Mouse (Mus musculus) left cerebral cortex, adult 2 months (tissue): ENCODE results near the gene Cbx8. TPM values are rescaled to one million over a fixed set of nuclear protein-coding genes. Genes with fewer than 3 reads are reported as not detected.
A peak's percentile ranks its signal among the peaks of the same experiment; 100 is the strongest.

Experiments
- DNase-seq, 2 experiments: peaks; one replicate each; pipeline ENCODE4 v3.0.0; 2021 to 2022; ENCODE audit warnings: low spot score in 2 of 2, mixed read lengths in 1 of 2; ENCODE audit errors: extremely low spot score in 1 of 2
- H3K27ac ChIP-seq: fragments of 200-600 bp; 2 replicates; pipeline ENCODE4 v1.8.1; 2022
- H3K4me3 ChIP-seq: fragments of 200-600 bp; 2 replicates; pipeline ENCODE4 v1.8.1; 2022
- CTCF ChIP-seq: fragments of 200-600 bp; IDR thresholded peaks from 2 replicates; pipeline ENCODE4 v1.8.1; 2022; ENCODE audit warnings: antibody characterized with exemption, mild to moderate bottlenecking, moderate library complexity
- intact Hi-C: fragments of 180-260 bp; cut with DNase I; formaldehyde crosslinking; loops from one replicate; pipeline ENCODE4 v1.15.1; 2025
- total RNA-seq, 2 experiments: library from RNA; stranded (reverse); gene quantifications; 2 replicates each; pipeline ENCODE4 v1.2.3; 2021

Gene Cbx8
- total RNA-seq, 2 experiments from 2014 or later = 11.1 to 11.2 TPM

DNA sequence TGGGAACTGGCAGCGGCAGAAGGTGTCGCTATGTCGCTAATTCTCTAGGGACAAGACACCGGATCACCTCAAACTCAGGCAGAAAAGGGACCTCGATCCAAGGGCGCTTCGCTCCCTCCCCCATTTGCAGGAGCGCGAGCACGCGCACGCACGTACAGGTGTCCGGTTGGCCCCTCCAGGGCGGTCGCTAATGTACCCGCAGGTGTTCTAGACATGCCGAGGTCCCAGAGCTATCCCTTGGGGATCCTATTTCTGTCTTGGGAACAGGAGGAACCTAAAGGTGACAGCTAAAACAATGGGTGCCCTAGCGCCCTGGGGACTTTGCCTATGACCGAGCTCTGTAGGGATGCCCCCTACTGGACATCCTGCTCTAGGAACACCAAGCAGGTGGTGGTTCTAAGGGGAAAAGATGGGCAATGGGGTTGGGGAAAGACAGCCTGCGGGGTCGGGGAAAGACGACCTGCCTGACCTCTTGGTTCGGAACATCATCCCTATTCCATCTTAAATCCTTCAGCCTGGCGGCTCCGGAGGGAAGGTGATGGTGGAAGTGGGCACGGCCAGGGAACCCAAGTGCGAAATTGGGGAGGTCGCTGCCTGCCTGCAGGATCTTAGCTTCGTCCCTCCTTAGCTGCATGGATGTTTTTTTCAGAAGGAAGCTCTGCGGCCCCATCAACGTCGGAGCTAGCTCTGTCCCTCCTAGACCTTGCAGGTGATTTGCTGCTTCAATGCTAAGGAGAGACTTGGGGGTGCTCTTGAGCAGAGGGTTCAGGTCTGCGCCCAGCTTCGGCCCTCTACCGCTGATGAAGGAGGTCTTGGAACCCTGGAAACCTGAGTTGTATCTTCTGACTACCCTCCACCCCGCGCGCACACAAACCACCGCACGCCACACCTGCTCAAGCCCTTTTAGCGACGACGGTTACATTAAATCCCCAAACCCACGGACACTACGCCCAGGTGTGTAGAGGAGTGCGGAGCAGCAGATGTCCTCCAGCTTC is 13.9 kb upstream of the Cbx8 start:
- Histone ChIP-seq H3K4me3 (peak overlapping the region; percentile 28; the same call in 1 of the 2 replicates), H3K27ac (no peak overlapping the region)
- intact Hi-C loops = loop anchor here (5.0 kb wide), 1 partner anchor 213 kb away; the partner anchor contains the start of gene Gaa
- TF ChIP-seq CTCF = peak; percentile 51
- peak in 1 of 2 experiments; percentile 17 for DNase-seq

DNA sequence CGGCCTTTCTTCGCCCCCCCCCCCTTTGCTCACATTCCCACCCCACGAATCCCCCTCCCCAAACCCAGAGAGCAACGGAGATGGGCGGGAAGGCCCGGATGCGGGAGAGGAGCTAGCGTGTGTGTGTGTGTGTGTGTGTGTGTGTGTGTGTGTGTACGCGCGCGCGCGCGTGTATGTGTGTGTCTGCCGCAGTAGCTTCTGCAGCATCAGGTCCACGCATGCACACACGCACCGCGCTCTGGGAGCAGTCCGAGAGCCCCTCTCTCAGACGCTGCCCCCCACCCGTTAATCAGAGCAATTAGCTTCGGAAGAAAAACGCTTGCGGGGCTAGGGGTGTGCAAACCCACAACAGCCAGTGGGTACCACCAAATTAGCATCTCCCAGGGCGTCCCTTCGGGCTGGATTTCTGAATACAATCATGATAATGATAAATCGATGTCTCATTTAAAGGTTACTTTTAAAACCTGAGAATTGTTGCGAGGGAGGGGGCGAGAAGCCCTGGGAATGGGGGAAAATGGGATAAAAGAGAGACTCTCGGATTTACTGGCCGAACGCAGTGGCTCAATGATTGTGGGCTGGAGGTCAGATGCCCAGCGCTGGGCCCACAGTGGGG is 13.1 kb upstream of the Cbx8 start:
- DNase-seq = peak in 1 of 2 experiments; percentile 40
- peak overlapping the region; percentile 59; the same call in 1 of the 2 replicates for H3K27ac ChIP-seq

DNA sequence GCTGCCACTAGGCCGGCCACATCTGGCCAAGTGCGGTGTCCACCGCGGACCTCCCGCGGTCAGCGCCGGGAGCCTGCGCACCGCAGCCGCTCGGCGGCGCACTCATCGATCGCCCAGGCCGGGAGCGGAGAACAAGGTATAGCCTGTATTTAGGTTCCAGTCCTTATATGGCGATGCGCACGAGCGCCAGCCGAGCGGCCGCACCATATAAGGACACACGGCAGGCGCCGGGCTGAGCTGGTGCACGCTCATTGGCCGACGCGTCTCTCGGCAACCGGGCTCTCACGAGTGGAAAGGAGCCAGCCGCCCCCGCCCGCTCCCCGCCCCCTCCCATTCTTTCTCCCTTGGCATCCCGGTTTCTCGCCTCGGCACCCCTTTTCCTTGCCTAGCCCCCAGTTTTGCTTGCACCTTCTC is 12.5 kb upstream of the Cbx8 start:
- Histone ChIP-seq H3K4me3 (peak overlapping the region; percentile 33), H3K27ac (no peak overlapping the region)
- DNase-seq = peak; percentile 76 to 86
- intact Hi-C loops = loop anchor here (5.0 kb wide), 1 partner anchor 214 kb away; the partner anchor contains the start of gene Gaa
- TF ChIP-seq CTCF = peak; percentile 31

More for the DNA sequence above, 13.1 kb upstream of the Cbx8 start:
- intact Hi-C loops = loop anchor here (5.0 kb wide), 1 partner anchor 213 kb away; the partner anchor contains the start of gene Gaa
- no peak for TF ChIP-seq CTCF
- peak overlapping the region; percentile 28; the same call in 1 of the 2 replicates for H3K4me3 ChIP-seq

DNA sequence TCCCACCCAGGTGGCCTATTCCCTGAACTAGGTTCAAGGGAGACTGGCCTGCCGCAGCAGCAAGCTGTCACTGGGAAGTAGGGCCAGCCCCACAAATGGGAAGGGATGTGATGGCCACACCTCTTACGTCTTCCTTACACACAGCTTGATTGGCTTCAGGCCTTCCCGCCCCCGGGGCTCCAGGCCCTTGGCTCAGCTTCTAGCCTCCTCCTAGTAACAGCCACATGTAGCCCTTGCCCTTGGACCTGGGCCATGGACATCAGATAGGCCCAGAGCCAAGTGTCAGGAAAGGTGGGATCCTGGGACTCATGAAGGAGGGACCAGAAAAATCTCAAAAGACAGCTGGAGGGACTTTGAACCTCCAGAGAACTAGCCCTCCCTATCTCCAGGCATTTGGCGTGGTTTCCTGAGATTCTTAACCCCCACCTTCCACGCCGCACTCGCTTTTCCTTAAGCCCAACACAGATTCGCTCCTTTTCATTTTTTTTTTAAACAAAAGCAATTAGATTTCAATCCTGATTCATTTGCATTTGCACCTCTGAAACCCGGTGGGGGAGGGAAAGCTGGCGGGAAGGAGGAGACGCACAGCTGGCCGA is 12.0 kb upstream of the Cbx8 start:
- H3K27ac ChIP-seq = no peak overlapping the region
- no peak for TF ChIP-seq CTCF
- H3K4me3 ChIP-seq = peak overlapping the region; percentile 33
- no peak for DNase-seq
- intact Hi-C loops = loop anchor here (1.0 to 5.0 kb wide), 2 partner anchors 137 to 215 kb away; partner anchors contain the start of gene Gaa

DNA sequence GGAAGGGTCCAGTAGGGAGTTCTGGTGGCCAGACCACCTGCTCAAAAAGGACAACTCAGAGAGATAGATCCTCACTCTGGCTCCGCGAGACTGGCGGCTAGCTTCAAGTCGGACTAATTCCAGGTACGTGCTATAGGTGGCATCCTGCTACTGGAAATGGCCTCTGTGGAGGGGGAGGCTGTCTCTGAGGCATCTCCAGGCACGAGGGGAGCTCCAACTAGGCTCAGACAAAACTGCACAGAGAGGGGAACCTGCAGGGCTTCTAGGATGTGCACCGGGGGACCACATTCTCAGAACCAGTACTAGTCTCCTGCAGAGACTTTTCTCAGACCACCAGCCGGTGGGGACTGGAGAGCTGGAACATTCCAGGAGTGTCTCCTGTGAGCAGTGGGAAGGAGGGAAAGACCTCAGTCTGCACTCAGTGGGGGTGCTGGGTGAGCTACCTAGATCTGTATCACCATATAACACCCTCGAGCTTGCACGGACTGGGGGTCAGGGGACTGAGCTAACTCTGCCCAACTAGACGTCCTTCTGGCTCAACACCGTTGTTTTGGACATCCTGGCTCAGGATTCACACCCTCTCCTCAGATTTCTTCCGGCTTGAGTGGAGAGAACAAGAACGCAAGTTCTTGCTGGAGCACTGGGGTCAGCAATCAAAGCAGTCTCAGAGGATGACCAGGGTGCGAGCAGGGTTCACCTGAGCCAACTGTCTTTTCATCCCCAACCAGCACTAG is 11.3 kb upstream of the Cbx8 start:
- peak; percentile 63 for TF ChIP-seq CTCF
- H3K4me3 ChIP-seq = no peak overlapping the region
- intact Hi-C loops = loop anchor here (1.0 to 5.0 kb wide), 2 partner anchors 137 to 215 kb away; partner anchors contain the start of gene Gaa
- DNase-seq = peak in 1 of 2 experiments; percentile 36
- no peak overlapping the region for H3K27ac ChIP-seq

DNA sequence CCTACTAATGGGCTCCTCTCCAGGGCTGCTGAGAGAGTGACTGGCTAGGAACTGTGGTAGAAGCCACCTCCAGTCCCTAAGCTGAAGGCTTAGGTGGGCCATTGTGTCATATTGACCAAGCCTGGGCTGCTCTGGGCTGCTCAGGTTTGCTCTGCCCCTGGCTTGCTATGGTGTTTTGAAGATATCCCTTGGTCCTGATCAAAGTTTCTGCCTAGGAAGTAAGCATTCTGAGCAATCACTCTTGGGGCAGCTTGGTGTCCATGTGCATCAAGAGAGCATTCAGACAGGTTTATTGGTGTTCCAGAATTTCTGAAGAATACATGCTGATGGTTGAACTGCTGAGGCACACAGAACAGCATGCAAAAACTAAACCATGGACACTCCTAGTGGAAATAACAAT is 10.7 kb upstream of the Cbx8 start:
- no peak overlapping the region for H3K27ac ChIP-seq
- no peak for DNase-seq
- no peak for TF ChIP-seq CTCF
- intact Hi-C loops = loop anchor here (5.0 kb wide), 1 partner anchor 216 kb away; the partner anchor contains the start of gene Gaa
- no peak overlapping the region for H3K4me3 ChIP-seq

DNA sequence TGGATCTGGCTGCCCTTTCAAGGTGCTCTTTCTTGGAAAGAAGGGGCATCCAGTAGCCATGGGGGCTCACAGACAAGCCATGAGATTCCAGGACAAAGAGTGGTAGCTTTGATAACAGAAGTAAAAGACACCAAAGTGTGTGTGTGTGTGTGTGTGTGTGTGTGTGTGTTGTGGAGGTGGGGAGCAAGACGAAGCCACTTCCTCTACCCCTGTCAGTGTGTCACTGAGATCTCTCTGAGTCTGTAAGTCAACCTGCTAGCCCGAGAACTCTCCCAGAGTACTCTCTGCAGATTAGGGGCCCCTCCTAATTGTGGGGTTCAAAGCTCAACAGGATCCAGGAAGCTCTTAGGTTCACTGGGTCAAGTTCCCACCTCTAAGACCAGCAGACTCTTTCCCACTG is 9.6 kb upstream of the Cbx8 start:
- intact Hi-C loops = loop anchor here (5.0 kb wide), 1 partner anchor 217 kb away; the partner anchor contains the start of gene Gaa
- no peak overlapping the region for H3K27ac ChIP-seq
- no peak overlapping the region for H3K4me3 ChIP-seq
- no peak for TF ChIP-seq CTCF
- DNase-seq = no peak

DNA sequence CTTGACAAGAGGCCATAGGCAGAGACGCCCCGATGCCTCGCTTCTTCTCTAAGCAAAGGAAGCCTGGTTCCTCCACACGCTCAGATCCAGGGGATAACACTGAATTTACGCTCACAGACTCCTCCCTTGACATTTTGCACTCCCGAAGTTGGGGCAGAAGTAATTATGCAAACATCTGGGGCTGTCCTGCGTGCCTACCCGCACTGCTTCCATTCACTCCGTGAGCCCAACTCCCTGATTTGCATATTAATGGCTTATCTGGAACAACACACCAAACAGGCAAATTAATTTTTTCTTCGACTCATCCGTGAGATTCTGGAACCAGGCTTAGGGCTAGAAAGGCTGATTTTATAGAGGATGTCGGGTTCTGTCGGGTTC is 7.4 kb upstream of the Cbx8 start:
- H3K4me3 ChIP-seq = no peak overlapping the region
- intact Hi-C loops = no loop called here
- no peak for DNase-seq
- H3K27ac ChIP-seq = no peak overlapping the region
- TF ChIP-seq CTCF = no peak

DNA sequence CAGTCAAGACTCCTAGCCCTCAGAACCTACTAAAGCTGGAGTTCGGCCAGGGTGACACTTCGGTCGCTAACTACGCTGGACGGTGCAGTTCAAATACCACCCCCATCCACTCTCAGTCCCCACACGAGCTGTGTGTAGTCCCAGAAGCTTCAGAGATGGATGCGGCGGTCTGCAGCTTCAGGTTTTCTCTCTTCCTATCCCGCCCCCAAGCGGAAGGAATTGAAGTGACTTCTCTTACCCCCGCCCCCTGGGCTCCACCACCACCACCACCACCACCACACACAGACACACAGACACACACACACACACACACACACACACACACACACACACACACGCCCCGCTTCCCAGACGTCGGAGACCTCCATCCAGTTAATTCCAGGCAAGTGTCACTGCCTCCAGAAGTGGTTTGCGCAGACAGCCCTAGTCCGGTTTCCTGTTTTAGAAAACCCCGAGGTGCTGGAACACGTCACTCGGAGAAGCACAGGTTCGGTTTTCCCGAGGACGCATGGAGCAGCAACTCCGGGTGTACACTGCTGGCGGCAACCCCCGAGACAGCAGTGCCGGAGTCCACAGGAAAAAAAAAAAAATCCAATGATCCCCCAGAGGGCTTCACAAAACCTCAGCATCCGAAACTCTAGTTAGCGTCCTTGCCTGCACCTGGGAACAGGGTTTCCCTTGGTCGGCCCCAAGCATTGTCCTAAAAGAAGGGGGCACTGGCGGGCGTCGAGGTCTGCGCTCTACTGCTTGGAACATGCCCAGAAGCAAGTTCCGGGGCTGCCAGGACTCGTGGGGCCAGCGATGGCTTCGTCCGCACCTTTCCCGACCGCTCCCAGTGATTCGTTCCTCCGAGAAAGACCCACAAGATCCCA is 6.7 kb upstream of the Cbx8 start:
- Histone ChIP-seq H3K27ac (no peak overlapping the region), H3K4me3 (no peak overlapping the region)
- intact Hi-C loops = no loop called here
- no peak for DNase-seq
- no peak; the same call in 1 of the 2 replicates for TF ChIP-seq CTCF

DNA sequence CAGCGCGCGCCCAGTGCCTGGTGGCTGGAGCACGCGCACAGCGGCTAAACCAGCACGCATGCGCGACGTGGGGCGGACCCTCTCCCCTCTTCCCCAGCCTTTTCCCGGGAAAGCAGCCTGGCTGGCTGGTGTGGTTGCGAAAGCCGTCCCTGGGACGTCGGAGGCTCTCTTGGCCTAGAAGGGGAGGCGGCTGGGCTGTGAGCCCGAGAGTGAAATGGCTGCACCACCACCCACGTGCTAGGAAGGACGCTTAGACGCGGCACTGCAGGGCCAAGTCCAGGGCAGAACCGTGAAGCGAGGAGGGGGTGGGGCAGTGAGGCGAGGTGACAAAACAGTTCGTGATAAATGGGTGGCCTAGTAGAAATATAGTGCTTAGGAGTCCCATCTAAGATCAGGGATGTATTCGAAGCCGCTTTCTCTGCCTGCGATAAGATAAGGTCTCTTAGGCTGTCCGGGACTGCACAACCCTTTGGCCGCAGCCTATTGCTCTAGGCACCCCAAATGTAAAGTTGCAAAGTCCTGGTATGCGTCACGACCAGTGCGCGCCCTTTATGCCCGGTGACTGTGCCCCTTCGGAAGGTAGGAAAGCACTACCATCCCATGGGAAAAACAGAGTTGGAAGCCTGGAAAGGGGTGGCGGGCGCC is 6.0 kb upstream of the Cbx8 start:
- intact Hi-C loops = no loop called here
- no peak for TF ChIP-seq CTCF
- no peak overlapping the region for H3K27ac ChIP-seq
- H3K4me3 ChIP-seq = no peak overlapping the region
- DNase-seq = no peak
